Mouse (Mus musculus) brain, adult 2 months (tissue): ENCODE results near the gene Cuta.
"Not testable (repeated sequence)": the region's sequence is repeated elsewhere in the genome, so short reads cannot be mapped to it uniquely, and the experiment has no call there.

Source experiments
- DNase-seq: peaks from one replicate; pipeline ENCODE4 v3.0.0; 2011; ENCODE audit warnings: low read depth, low spot score

Cuta gene

DNA sequence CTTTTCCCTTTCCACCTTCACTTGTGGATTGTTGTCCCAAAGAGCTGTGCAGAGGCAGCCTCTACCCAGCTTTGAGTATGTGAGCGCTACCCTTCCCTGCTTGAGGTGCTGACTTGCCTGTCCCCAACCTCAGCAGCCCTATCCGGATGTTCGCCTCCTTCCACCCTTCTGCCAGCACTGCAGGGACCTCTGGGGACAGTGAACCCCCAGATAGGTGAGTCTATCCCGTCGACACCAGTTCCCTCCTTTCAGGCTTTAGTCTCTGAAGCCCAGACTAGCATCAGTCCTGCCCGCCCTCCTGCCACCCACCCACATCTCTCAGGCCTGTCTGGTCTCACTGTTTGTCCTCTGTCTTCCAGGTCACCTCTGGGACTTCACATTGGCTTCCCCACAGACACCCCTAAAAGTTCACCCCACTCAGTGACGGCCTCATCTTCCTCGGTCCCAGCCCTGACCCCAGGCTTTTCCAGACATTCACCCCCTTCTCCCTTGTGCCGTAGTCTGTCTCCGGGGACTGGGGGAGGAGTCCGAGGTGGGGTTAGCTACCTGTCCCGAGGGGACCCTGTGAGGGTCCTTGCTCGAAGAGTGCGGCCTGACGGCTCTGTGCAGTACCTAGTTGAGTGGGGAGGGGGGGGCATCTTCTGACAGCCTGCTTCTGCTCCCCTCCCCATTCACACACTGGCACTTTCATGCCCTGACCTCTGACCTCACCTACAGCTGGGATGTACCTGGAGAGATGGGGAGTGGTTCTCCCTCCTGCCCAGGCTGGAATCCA is 2.3 kb downstream of the Cuta start:
- DNase-seq = no peak

DNA sequence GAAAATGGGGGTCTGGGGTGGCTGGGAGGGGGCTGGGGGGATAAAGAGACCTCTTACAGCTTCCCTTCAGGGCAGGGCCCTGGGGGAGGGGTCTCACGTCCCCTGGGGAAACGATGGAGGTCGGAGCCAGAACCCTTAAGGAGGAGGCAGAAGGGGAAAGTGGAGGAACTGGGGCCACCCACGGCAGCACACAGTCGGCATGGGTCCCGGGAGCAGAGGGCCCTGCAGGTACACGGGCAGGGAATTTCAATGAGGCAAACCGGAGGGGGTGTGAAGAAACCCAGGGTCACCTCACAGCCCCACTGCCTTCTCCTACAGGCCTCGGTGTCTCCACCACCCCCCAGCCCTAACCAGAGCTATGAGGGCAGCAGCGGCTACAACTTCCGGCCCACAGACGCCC is 2.9 kb downstream of the Cuta start:
- no peak for DNase-seq

- DNase-seq = no peak
Observed at GRCm38 (mm10) chr17:26935027-26935426, 4.3 kb downstream of the Cuta start.

DNA sequence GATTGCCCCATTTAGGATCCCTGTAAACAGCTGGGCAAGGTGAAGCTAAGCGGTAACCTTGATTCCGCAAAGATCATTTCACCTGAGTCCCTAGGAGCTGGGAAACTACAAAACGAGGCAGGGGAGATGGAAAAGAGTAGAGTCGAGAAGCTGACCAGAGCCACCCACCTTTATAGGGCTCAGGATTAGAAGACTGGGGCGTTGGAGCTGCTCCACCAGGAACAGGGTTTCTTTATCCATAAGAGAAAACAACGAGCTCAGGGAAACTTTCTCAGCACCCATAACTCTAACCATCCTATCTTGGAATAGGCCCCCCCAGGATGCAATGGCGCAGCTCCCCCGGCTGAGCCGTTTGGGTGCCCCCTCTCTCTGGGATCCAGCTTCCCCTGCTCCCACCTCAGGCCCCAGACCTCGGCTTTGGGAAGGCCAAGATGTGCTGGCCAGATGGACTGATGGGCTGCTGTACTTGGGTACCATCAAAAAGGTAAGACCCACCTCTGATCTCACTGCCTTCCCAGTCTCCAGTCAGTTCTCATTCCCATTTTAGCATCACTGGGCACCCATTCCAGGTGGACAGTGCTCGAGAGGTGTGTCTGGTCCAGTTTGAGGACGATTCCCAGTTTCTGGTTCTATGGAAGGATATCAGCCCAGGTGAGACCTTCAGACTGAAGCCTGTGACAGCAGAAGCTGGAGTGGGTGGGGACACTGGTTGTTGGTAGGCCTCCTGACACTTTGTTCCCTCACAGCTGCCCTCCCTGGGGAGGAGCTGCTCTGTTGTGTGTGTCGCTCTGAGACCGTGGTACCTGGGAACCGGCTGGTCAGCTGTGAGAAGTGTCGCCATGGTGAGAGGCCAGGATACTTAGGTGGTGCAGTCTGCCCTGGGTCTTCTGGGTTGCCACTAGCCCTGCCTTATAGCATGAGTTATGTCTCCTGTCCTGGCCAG is 5.2 kb downstream of the Cuta start:
- DNase-seq = no peak

- DNase-seq = no peak
Observed at GRCm38 (mm10) chr17:26933419-26933818, 6.0 kb downstream of the Cuta start.

DNA sequence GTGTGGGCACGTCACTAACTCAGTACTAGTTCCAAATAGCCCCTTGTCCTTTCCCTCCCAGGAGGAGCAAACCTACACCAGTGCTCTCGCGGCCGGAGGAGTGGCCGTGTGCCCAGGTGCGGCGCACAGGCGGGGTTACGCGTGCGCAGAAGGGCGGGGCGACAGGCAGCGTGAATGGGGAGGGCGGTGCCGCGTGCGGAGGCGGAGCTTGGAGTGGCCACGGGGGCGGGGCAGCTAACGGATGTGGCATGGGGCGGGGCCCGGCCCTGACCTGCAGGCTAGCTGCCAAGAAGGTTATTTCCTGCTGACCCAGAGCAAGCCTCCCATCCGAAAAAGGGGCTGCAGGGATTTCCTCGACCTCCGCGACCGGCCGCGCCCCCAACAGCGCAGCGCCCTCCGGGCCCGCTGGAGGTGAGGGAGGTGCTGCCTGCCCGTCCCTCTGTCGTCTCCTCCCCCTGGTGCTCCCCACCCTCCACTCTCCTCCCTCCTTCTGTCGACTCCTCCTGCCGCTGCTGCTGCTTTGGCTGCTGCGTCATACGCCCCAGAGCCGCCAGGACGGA is 6.5 kb downstream of the Cuta start, which contains the start of gene Phf1:
Gene Phf1, plus strand, starts transcription at position 214 of the 560 bp plus-strand sequence.
- DNase-seq = peak; percentile 96

- peak; percentile 72 for DNase-seq
Observed at GRCm38 (mm10) chr17:26931795-26932194, 7.6 kb downstream of the Cuta start.

DNA sequence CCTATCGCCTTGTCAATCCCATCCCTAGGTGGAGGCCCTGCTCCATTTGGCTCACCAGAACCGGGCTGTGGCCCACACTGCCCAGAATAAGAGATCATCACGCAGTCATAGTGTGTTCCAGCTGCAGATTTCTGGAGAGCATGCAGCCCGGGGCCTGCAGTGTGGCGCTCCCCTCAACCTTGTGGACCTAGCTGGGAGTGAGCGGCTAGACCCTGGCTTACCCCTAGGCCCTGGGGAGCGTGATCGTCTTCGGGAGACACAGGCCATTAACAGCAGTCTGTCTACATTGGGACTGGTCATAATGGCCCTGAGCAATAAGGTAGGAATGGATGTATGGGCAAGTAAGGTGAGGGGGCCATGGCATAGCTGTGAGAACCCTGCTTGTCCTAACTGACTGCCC is 14.0 kb downstream of the Cuta start:
- not testable (repeated sequence) for DNase-seq

DNA sequence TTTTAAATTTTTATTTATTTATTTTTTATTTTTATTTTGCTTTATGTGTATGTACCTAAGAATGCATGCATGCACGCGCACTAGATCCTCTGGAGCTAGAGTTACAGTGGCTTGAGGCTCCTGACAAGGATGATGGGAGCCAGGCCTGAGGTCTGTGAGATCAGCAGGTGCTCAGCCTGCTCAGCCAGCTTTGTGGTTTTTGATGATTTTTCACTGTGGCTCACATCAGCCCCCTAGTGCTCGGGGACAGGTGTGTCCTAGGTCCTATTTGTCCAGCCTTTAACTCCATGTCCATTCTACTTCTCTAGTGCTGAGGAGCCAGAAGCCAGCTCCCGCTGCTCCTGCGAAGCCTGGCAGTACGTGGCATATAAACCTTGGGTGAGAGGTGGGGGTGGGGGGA is 17.0 kb downstream of the Cuta start:
- DNase-seq = not testable (repeated sequence)

GRCm38 (mm10) chr17:26919516-26919915 is 19.9 kb downstream of the Cuta start:
- DNase-seq = not testable (repeated sequence)

- no peak for DNase-seq
Observed at GRCm38 (mm10) chr17:26918343-26918742, 21.0 kb downstream of the Cuta start.

- not testable (repeated sequence) for DNase-seq
Observed at GRCm38 (mm10) chr17:26917560-26917959, 21.8 kb downstream of the Cuta start.

DNA sequence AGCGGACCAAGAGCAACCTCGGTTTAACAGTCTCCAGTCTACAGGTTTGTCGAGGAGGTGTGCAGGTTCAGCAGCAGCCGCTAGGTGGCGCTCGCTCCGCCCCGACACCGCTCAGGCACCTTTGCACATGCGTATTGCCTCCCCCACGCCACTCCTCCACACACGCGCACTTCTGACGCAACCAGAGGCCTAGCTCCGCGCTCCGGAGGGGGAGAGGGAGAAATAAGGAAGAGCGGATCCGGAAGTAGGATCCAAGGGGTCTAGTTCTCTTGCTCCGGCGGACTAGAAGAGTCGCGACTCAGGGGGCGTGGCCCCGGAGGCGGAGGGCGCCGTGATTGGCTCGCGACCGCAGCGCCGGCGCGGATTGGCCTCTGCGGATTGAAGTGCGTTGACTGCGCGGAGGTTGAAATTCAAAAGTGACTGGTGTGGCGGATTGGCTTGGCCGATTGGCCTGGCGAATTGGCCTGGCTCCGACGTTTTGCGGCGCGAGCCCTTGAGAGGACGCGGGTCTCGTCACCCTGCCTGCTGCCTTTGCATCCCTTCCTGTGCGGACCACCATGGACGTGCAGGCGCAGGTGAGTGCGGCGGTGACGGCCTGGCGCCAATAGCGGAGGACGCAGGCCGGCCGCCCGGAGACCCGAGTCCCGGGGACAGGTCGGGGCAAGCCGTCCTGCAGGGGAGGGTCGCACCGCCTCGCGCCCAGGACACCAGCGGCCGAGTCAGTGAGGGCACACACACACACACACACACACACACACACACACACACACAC is 22.5 kb downstream of the Cuta start, which contains the start of gene Kifc5b:
Gene Kifc5b, plus strand, starts transcription at position 381 of the 772 bp plus-strand sequence.
- peak; percentile 99 for DNase-seq

GRCm38 (mm10) chr17:26915248-26915647 is 24.1 kb downstream of the Cuta start:
- DNase-seq = no peak

GRCm38 (mm10) chr17:26907506-26907905 is 31.9 kb downstream of the Cuta start:
- DNase-seq = not testable (repeated sequence)

DNA sequence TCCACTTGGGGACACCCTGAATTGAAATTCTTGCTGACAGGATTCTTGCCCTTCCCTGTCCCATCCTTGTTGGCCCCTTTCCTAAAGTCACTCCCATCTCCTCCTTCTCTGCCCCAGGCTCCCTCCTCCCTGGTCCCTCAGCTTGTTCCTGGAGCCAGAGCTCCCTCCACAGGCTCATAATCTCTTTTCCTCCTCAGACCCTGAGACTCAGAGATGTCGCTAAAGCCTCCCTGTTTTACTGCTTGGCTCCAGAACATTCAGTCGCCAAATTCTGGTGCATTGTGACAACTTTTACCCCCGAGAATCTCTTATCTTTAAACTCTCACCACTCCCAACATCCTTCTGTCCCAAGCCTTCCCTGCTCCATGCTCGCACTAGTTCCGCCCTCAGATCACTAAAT is 35.0 kb downstream of the Cuta start:
- peak; percentile 13 for DNase-seq

DNA sequence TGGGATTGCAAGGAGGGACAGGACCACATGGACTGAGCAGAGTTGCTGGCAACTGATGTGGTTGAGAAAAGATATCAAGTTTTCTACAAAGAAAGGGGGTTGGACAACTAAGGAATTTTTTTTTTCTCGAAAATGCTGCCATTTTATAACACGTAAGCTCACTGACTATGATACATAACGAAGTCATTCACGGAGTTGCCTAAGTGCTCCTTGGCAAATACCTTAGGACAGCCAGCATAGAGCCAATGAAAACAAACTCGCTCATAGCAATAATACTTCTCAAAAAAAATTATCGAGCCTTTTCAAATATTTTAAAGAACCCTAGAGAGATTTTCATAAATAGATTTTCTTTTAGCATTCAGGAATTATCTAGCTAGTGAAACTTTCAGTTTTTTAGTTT is 38.5 kb downstream of the Cuta start:
- DNase-seq = no peak

DNA sequence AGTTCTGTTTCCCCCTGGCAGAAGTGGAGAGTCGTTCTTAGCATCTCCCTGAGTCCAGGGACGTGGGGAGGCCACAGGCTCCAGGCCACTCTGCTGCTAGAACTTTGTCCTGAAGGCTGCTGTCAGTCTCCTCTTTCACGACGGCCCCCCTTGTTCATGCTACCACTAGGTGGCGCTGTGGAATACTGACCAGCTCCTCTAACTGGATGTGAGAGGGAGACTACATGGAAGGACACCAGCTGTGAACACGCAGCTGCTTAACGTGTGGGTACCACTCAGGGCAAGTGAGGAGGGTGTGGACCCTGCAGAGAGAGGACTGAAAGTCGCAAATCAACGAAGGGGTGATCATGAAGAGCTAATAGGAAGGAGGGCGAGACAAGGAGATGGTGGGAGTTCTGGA is 43.8 kb downstream of the Cuta start:
- DNase-seq = peak; percentile 82

- peak; percentile 82 for DNase-seq
Observed at GRCm38 (mm10) chr17:26894342-26894741, 45.0 kb downstream of the Cuta start.

GRCm38 (mm10) chr17:26893492-26893891 is 45.9 kb downstream of the Cuta start:
- DNase-seq = peak; percentile 52
